Mouse (Mus musculus) embryonic fibroblast, embryonic 13.5 days (primary cell): Measurements from ENCODE around the gene Dedd. TPM values are rescaled to one million over a fixed set of nuclear protein-coding genes. Genes with fewer than 3 reads are reported as not detected.
A peak's percentile ranks its signal among the peaks of the same experiment; 100 is the strongest.

ENCODE experiments used
- H3K27ac ChIP-seq: 2 replicates; pipeline ENCODE4 v1.5.1; 2012; ENCODE audit warnings: low read length, control low read depth, inconsistent platforms; ENCODE audit not compliant: insufficient read depth
- H3K4me1 ChIP-seq: 2 replicates; pipeline ENCODE4 v1.6.1; 2011; ENCODE audit warnings: low read length; ENCODE audit not compliant: control insufficient read depth, insufficient read depth
- H3K4me3 ChIP-seq: 2 replicates; pipeline ENCODE4 v1.5.1; 2011; ENCODE audit warnings: mild to moderate bottlenecking, control low read depth, low read length; ENCODE audit not compliant: insufficient read depth
- CTCF ChIP-seq: IDR thresholded peaks from 2 replicates; pipeline ENCODE4 v1.5.1; 2011; ENCODE audit warnings: mild to moderate bottlenecking, control low read depth, low read length, moderate library complexity, borderline replicate concordance; ENCODE audit not compliant: insufficient read depth
- POLR2A ChIP-seq: IDR thresholded peaks from 2 replicates; pipeline ENCODE4 v1.6.1; 2011; ENCODE audit warnings: low read depth, mild to moderate bottlenecking, control low read depth, low read length, moderate library complexity
- polyA plus RNA-seq: library from polyadenylated mRNA; stranded (reverse); fragments of >200 nt; gene quantifications from 2 replicates; pipeline ENCODE4 v1.2.4, GENCODE M21; 2011; ENCODE audit warnings: low read depth; ENCODE audit not compliant: missing spikeins, insufficient read length

Gene Dedd
- polyA plus RNA-seq, 1 experiment: 53.2 TPM

DNA sequence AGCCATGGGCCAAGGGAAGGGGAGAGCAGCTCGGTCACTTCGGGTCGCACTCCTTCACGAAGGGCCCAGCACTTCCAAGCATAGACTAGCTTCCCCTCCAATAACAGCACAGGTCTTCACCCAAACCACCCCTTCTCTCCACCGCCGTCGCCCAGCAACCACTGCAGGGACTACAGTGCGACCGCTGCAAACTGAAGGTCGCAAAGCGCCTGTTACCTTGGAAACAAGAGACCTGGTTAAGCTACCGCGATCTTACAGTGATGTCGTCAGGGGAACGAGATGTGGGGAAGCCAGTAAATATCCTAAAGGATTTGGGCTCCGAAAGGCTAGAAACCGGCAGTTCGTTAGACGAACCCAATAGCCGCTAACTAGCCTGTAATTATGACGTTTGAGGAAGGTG is 31.7 kb downstream of the Dedd start, which contains the start of gene Klhdc9:
Gene Klhdc9 (minus strand): TSS at position 143 of the 400 bp plus-strand sequence.
- H3K4me3 ChIP-seq: peak within 1 kb of the TSS; percentile 38
- TF ChIP-seq POLR2A (peak; percentile 49), CTCF (no peak)
- no peaks in the 10 kb centered on the region for H3K4me1 ChIP-seq
- H3K27ac ChIP-seq: peak within 1 kb of the TSS; percentile 32; the same call in 1 of the 2 replicates

- TF ChIP-seq POLR2A: no peak
- peak; percentile 64 for TF ChIP-seq CTCF
- H3K4me1 ChIP-seq: no peaks in the 10 kb centered on the region
- peak overlapping the region; percentile 38 for H3K4me3 ChIP-seq
- peak overlapping the region; percentile 32; the same call in 1 of the 2 replicates for H3K27ac ChIP-seq
These were observed 32.5 kb downstream of the Dedd start for GRCm38 (mm10) chr1:171361106-171362103.

- Histone ChIP-seq H3K27ac (no peak overlapping the region), H3K4me3 (no peak overlapping the region), H3K4me1 (no peaks in the 10 kb centered on the region)
- TF ChIP-seq CTCF (no peak), POLR2A (no peak)
These were observed 37.0 kb downstream of the Dedd start for GRCm38 (mm10) chr1:171365934-171366333.

DNA sequence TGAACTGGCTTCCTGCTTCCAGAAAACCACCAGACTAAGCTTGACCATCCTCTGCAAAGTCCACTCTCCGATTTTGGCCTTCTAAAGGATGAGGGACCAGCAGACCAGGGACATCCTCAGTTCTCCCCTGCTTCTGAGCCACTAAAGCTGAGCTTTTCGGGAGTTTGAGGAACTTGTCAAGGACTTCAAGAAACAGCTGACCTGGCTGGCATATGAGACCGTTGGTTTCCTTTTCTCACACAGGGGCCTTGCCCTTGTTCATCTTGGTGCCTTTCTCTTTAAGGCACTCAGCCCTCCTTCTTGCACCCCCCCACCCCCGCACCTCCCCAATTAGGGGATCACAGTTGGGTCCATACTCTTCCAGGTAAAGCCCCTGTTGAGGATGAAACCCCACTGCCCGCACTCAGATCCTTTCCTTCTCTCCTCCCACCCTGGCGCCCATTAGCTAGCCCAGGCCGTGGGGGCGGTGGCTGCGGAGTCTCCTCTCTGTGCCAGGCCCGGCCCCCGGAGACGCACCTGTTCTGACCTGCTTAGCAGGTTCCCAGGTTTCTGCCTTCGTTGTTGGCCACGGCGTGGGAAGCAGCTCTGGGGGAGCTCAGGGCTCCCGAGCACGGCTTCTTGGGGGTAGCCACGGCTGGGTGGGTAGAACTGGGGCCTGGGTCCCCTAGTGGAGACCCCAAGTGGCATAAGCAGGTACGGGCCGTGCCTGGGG is 41.1 kb downstream of the Dedd start, which contains the start of gene Nectin4:
Gene Nectin4 (plus strand): TSS at position 255 of the 712 bp plus-strand sequence.
- no peak within 1 kb of the TSS for H3K4me3 ChIP-seq
- no peak within 1 kb of the TSS for H3K27ac ChIP-seq
- TF ChIP-seq CTCF (no peak), POLR2A (no peak)
- H3K4me1 ChIP-seq: no peaks in the 10 kb centered on the region

DNA sequence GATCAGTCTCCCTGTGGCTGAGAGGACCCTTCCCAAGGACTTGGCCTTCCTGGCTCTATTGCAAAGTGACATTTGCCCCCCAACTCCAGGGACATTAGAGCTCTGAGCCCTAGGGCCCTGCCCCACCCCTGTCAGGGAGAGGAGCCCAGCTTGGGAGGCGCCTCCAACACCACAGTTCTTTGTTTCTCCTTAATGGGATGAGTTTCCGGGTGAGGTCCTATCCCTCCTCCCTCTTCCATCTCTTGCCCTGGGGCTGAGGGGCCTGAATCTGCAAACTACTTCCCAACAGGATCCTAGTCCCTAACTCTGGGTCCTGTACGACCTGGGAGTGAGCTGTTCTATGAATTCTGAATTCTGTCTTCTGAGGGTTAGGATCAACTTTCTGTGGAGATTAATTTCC is 43.9 kb downstream of the Dedd start:
- Histone ChIP-seq H3K4me1 (no peaks in the 10 kb centered on the region), H3K27ac (no peak overlapping the region), H3K4me3 (no peak overlapping the region)
- no peak for TF ChIP-seq POLR2A
- no peak for TF ChIP-seq CTCF

GRCm38 (mm10) chr1:171373946-171374345 is 45.0 kb downstream of the Dedd start:
- no peak for TF ChIP-seq POLR2A
- TF ChIP-seq CTCF: no peak
- Histone ChIP-seq H3K27ac (no peak overlapping the region), H3K4me3 (no peak overlapping the region), H3K4me1 (no peaks in the 10 kb centered on the region)

DNA sequence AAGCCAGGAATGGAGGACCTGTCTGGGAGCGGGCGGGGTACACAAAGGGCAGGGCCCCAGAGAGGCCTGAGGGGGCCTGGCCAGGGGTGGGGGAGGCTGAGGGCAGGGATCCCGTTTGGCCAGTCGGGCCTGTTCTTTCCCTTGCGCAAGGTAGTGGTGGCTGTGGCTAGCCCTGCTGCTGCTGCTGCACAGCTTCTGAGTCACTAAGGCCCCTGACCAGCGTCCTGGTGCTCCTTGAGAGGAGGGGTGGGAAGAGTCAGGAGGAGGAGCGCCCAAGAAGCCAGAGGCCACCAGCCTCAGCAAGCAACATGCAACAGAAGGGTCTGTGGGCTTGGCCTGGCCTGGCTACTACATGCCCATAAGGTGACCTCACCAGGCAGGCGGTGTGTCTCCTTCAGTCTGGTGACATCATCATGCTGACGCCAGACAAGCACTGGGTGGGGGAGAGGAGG is 46.7 kb downstream of the Dedd start:
- Histone ChIP-seq H3K27ac (no peak overlapping the region), H3K4me3 (no peak overlapping the region), H3K4me1 (no peaks in the 10 kb centered on the region)
- TF ChIP-seq POLR2A: no peak
- no peak for TF ChIP-seq CTCF

- H3K4me3 ChIP-seq: no peak overlapping the region
- TF ChIP-seq POLR2A (no peak), CTCF (no peak)
- no peak overlapping the region for H3K27ac ChIP-seq
- H3K4me1 ChIP-seq: no peaks in the 10 kb centered on the region
These were observed 49.4 kb downstream of the Dedd start for GRCm38 (mm10) chr1:171378298-171378697.

GRCm38 (mm10) chr1:171379935-171380599 is 51.1 kb downstream of the Dedd start:
- TF ChIP-seq POLR2A: no peak
- peak; percentile 80 for TF ChIP-seq CTCF
- Histone ChIP-seq H3K4me3 (no peak overlapping the region), H3K4me1 (no peaks in the 10 kb centered on the region), H3K27ac (no peak overlapping the region)
